Mouse (Mus musculus) intestine, embryonic 16.5 days (tissue): ENCODE results near the gene Gm4744. TPM values are rescaled to one million over a fixed set of nuclear protein-coding genes. Genes with fewer than 3 reads are reported as not detected.
"Not testable (repeated sequence)": the region's sequence is repeated elsewhere in the genome, so short reads cannot be mapped to it uniquely, and the experiment has no call there.

Experiments used
- ATAC-seq: fragments of 200-750 bp; cut with Nextera tagmentation; 2 replicates; pipeline ENCODE4 v1.8.0; 2017; ENCODE audit warnings: moderate TSS enrichment, moderate library complexity
- H3K27ac ChIP-seq: fragments of 300-500 bp; sonication (generic); 2 replicates; pipeline ENCODE4 v1.5.1; 2014; ENCODE audit warnings: mild to moderate bottlenecking, low read length
- H3K27me3 ChIP-seq: fragments of 300-500 bp; sonication (generic); replicated peaks from 2 replicates; pipeline ENCODE4 v1.6.1; 2014; ENCODE audit warnings: low read length, control low read depth, mixed read lengths; ENCODE audit not compliant: control insufficient read depth, insufficient read depth
- H3K36me3 ChIP-seq: fragments of 300-500 bp; sonication (generic); 2 replicates; pipeline ENCODE4 v1.6.1; 2014; ENCODE audit warnings: low read length, control low read depth; ENCODE audit not compliant: control insufficient read depth, insufficient read depth
- H3K4me1 ChIP-seq: fragments of 300-500 bp; sonication (generic); 2 replicates; pipeline ENCODE4 v1.6.1; 2014; ENCODE audit warnings: low read length, control low read depth, mixed read lengths; ENCODE audit not compliant: control insufficient read depth, insufficient read depth
- H3K4me2 ChIP-seq: fragments of 300-500 bp; sonication (generic); 2 replicates; pipeline ENCODE4 v1.6.1; 2014; ENCODE audit warnings: low read depth, low read length, control low read depth
- H3K4me3 ChIP-seq: fragments of 300-500 bp; sonication (generic); 2 replicates; pipeline ENCODE4 v1.5.1; 2014; ENCODE audit warnings: mild to moderate bottlenecking, low read length
- H3K9ac ChIP-seq: fragments of 300-500 bp; sonication (generic); 2 replicates; pipeline ENCODE4 v1.6.1; 2014; ENCODE audit warnings: low read depth, low read length
- H3K9me3 ChIP-seq: fragments of 300-500 bp; sonication (generic); 2 replicates; pipeline ENCODE4 v1.6.1; 2016; ENCODE audit warnings: low read length, control low read depth; ENCODE audit not compliant: control insufficient read depth
- WGBS: fragments of 180-500 bp; shearing (Covaris S2); extraction: QIAGEN DNeasy Blood & Tissue Kit; methylation state at CpG from one replicate; pipeline ENCODE4 v1.1.7; 2014; 5-methylcytosine and 5-hydroxymethylcytosine counted together
- polyA plus RNA-seq: library from polyadenylated mRNA; unstranded; fragments of >200 nt; fragmentation: Nextera tagmentation; extraction: Ambion mirVana; gene quantifications from 2 replicates; pipeline ENCODE4 v1.2.1, GENCODE M21; 2015

Gene Gm4744
- polyA plus RNA-seq: 0.23 TPM in 1 of 2 replicates, not detected in the other

DNA sequence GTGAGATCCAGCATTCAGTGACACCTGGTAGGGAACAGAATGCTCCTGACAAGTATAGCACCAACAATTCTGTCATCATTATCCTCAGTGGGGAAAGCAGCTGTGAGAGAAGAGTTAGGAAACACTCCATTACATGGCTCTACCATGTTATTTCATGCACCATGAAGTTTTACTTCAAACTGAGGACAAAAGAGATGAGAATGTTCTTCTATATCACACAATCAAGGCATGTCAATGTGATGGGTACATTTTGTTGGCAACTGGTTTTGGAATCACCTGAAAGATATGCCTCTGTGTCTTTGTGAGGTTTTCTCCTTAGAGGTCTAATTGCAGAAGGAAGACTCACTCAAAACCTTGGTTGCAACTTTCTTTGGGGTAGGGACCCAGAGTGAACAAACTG, at the start of gene Gm4744:
Gm4744 (minus strand) TSS at position 101 of the 400 bp plus-strand sequence.
- Histone ChIP-seq H3K4me1 (no peaks in the 10 kb centered on the region), H3K27ac (no peak within 1 kb of the TSS), H3K9ac (no peak within 1 kb of the TSS), H3K9me3 (no peaks in the 10 kb centered on the region), H3K36me3 (no peaks in the 10 kb centered on the region), H3K4me2 (no peak within 1 kb of the TSS), H3K27me3 (no peaks in the 10 kb centered on the region), H3K4me3 (no peak within 1 kb of the TSS)
- no peak for ATAC-seq

GRCm38 (mm10) chr6:40999379-40999778, 47.7 kb upstream of the Gm4744 start, which contains the start of gene Gm2663:
Gm2663 (minus strand) TSS chr6:40999479.
- H3K9ac ChIP-seq, H3K4me2 ChIP-seq, H3K36me3 ChIP-seq, H3K27me3 ChIP-seq, H3K9me3 ChIP-seq, ATAC-seq, H3K27ac ChIP-seq, H3K4me3 ChIP-seq, H3K4me1 ChIP-seq: not testable (repeated sequence)

DNA sequence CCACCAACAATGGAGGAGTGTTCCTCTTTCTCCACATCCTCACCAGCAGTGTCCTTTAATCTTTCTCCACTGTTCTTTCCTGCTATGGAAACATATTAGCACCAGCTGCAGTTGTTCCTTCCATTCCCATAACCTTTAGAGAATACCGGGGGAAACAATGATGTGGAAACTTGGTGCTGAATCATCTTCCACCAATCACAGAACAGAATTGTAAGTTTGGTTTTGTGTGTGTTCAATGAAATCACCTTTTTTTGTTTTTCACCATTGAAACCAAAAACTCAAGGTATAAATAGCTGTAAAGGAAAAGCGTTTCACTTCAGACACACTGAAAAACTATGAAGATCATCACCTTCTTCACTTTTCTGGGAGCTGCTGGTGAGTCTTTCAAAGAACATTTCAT, 12.8 kb upstream of the Gm4744 start, which contains the start of gene 1810009J06Rik:
1810009J06Rik (plus strand) TSS at position 301 of the 400 bp plus-strand sequence.
- not testable (repeated sequence) for H3K9ac ChIP-seq, H3K4me3 ChIP-seq, H3K27me3 ChIP-seq, H3K36me3 ChIP-seq, H3K4me1 ChIP-seq, H3K4me2 ChIP-seq, H3K9me3 ChIP-seq, ATAC-seq, H3K27ac ChIP-seq
- WGBS: 90% methylated on average over 2 of the region's 2 CpGs

GRCm38 (mm10) chr6:40953716-40954115, 2.0 kb upstream of the Gm4744 start:
- 0 out of 2 replicates have a peak, but pooled peaks have one; percentile 50 for ATAC-seq
- 51% methylated on average over 2 of the region's 2 CpGs for WGBS
- H3K9me3 ChIP-seq: no peaks in the 10 kb centered on the region

GRCm38 (mm10) chr6:40940457-40940856, 11.2 kb downstream of the Gm4744 start, which contains the start of gene 1700074P13Rik:
1700074P13Rik (minus strand) TSS chr6:40940557.
- WGBS: 94% methylated on average over 10 of the region's 10 CpGs

More at GRCm38 (mm10) chr6:40953716-40954115, 2.0 kb upstream of the Gm4744 start:
- Histone ChIP-seq H3K27ac (no peak overlapping the region), H3K4me3 (no peak overlapping the region), H3K36me3 (no peaks in the 10 kb centered on the region), H3K4me1 (no peaks in the 10 kb centered on the region), H3K9ac (no peak overlapping the region), H3K27me3 (no peaks in the 10 kb centered on the region), H3K4me2 (no peak overlapping the region)

GRCm38 (mm10) chr6:40919954-40920353, 31.7 kb downstream of the Gm4744 start:
- H3K27me3 ChIP-seq: no peaks in the 10 kb centered on the region
- no peaks in the 10 kb centered on the region for H3K9me3 ChIP-seq
- H3K4me3 ChIP-seq: no peak overlapping the region
- ATAC-seq: no peak
- no peak overlapping the region for H3K4me2 ChIP-seq
- WGBS: 75% methylated on average over 4 of the region's 4 CpGs
- no peak overlapping the region for H3K9ac ChIP-seq
- H3K4me1 ChIP-seq: no peaks in the 10 kb centered on the region
- no peaks in the 10 kb centered on the region for H3K36me3 ChIP-seq
- H3K27ac ChIP-seq: no peak overlapping the region

More at GRCm38 (mm10) chr6:40940457-40940856, 11.2 kb downstream of the Gm4744 start, which contains the start of gene 1700074P13Rik:
- Histone ChIP-seq H3K9ac (no peak within 1 kb of the TSS), H3K4me1 (no peaks in the 10 kb centered on the region), H3K4me3 (no peak within 1 kb of the TSS), H3K27ac (no peak within 1 kb of the TSS), H3K36me3 (no peaks in the 10 kb centered on the region), H3K9me3 (no peaks in the 10 kb centered on the region), H3K27me3 (no peaks in the 10 kb centered on the region), H3K4me2 (no peak within 1 kb of the TSS)
- ATAC-seq: no peak

DNA sequence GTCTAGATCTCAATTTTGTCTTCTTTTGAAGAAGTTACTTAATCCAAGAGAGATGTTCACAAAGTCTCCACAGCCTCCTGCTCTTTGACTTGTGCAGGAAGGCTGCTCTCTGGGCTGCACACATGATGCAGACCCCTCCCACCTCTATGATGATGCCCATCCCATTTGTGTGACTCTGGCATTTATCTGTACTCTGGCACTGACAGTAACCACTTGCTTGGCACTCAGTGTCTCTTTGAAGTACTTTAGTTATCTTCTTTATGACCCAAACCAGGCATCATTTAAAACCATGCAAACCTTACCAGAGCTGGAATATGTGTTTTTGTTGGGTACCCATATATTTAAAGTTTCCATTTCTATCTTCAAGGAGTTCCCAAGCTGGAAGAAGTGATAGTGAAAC, 51.4 kb downstream of the Gm4744 start, which contains the start of gene Prss58:
Prss58 (minus strand) TSS at position 101 of the 400 bp plus-strand sequence.
- H3K4me3 ChIP-seq: no peak within 1 kb of the TSS
- no peaks in the 10 kb centered on the region for H3K9me3 ChIP-seq
- H3K36me3 ChIP-seq: no peaks in the 10 kb centered on the region
- no peak within 1 kb of the TSS for H3K4me2 ChIP-seq
- no peaks in the 10 kb centered on the region for H3K4me1 ChIP-seq
- H3K27me3 ChIP-seq: no peaks in the 10 kb centered on the region
- no peak for ATAC-seq
- no peak within 1 kb of the TSS for H3K9ac ChIP-seq
- H3K27ac ChIP-seq: no peak within 1 kb of the TSS

Other genes with a start within 250 kb of the Gm4744 start
- not detected in 2 replicates for gene Moxd2, start 64.4 kb downstream of the Gm4744 start, polyA plus RNA-seq
- not detected in 2 replicates for gene Prss58, start 51.5 kb downstream of the Gm4744 start, polyA plus RNA-seq
- not detected in 2 replicates for gene 1700074P13Rik, start 11.3 kb downstream of the Gm4744 start, polyA plus RNA-seq
- gene 1810009J06Rik, start 12.9 kb upstream of the Gm4744 start, polyA plus RNA-seq: 0.33 and 0.37 TPM in 2 replicates
- 0.39 and 0.59 TPM in 2 replicates for gene Gm2663, start 47.6 kb upstream of the Gm4744 start, polyA plus RNA-seq
- gene 2210010C04Rik, start 83.6 kb upstream of the Gm4744 start, polyA plus RNA-seq: 3.6 and 6.0 TPM in 2 replicates